Mouse (Mus musculus): ENCODE results near the gene Hps3.

- TF ChIP-seq POLR2A (IDR thresholded peaks at IDR 0.05; ENCODE audit: low read depth, low read length) (no peak), CTCF (IDR thresholded peaks at IDR 0.05; ENCODE audit: extremely low read depth, insufficient read depth, insufficient read length, insufficient replicate concordance) (no peak)
Measured at GRCm38 (mm10) chr3:20030807-20031206, 4.3 kb downstream of the Hps3 start.

All from spleen, adult 2 months (tissue).